Comparison of ENCODE assay signal across 18 mouse cellular contexts in genomic region chr7:62416173-62416572, GRCm38 (mm10). TPM values are rescaled to one million over a fixed set of nuclear protein-coding genes. Genes with fewer than 3 reads are reported as not detected.
A peak's percentile ranks its signal among the peaks of the same experiment; 100 is the strongest.
DNase-seq lines count a peak whose midpoint lies in the region; ATAC-seq and TF ChIP-seq lines count a peak whose summit lies in the region.
"Had no signal": no experiment of that assay in that cellular context is flagged by ENCODE, and none has a peak within 500 bp of the region (broad histone marks: within the 10 kb centered on the region; RNA-seq: fewer than 3 reads in every experiment).

No protein-coding gene starts in this region.

- H3K9ac ChIP-seq in midbrain, postnatal 0 days (replicated peaks; ENCODE audit: low read length, poor library complexity, severe bottlenecking), result no peak overlapping the region
- no peak overlapping the region for H3K9ac ChIP-seq in forebrain, embryonic 16.5 days (replicated peaks; ENCODE audit: low read depth, low read length)
- no peak overlapping the region for H3K9ac ChIP-seq in neural tube, embryonic 15.5 days (replicated peaks)
- no peak overlapping the region for H3K9ac ChIP-seq in kidney, embryonic 16.5 days (replicated peaks; ENCODE audit: low read length)
- H3K9ac ChIP-seq: liver, embryonic 14.5 days; stomach, embryonic 15.5 days had no signal

- peak overlapping the region; percentile 97 for H3K27ac ChIP-seq in midbrain, embryonic 10.5 days (replicated peaks)
- no peak overlapping the region for H3K27ac ChIP-seq in midbrain, postnatal 0 days (ENCODE audit: low read depth, low read length)
- no peak overlapping the region for H3K27ac ChIP-seq in forebrain, embryonic 16.5 days (ENCODE audit: low read length)
- H3K27ac ChIP-seq in neural tube, embryonic 15.5 days (replicated peaks), result no peak overlapping the region
- H3K27ac ChIP-seq in kidney, embryonic 16.5 days (ENCODE audit: low read length), result no peak overlapping the region
- H3K27ac ChIP-seq: liver, embryonic 14.5 days; stomach, embryonic 15.5 days had no signal

- peak; percentile 47 for DNase-seq in midbrain, embryonic 10.5 days (ENCODE audit: low spot score)
- no peak for DNase-seq in midbrain, postnatal 0 days (ENCODE audit: low spot score)
- DNase-seq in mesoderm, embryonic 11.5 days (ENCODE audit: low read depth, low spot score), result peak; percentile 54
- no peak for DNase-seq in heart, adult 11 months
- DNase-seq in kidney, adult 11 months, result no peak
- DNase-seq: adrenal gland, postnatal 25 days; spleen, adult 18-20 months; thymus, postnatal 14 days had no signal

- H3K27me3 ChIP-seq in midbrain, embryonic 10.5 days (ENCODE audit: low read depth, poor library complexity, severe bottlenecking), result no peaks in the 10 kb centered on the region
- no peaks in the 10 kb centered on the region for H3K27me3 ChIP-seq in midbrain, postnatal 0 days (ENCODE audit: insufficient read depth, low read length)
- H3K27me3 ChIP-seq in forebrain, embryonic 16.5 days (replicated peaks; ENCODE audit: control insufficient read depth, insufficient read depth, low read length), result no peaks in the 10 kb centered on the region
- no peaks in the 10 kb centered on the region for H3K27me3 ChIP-seq in neural tube, embryonic 15.5 days (replicated peaks)
- no peaks in the 10 kb centered on the region for H3K27me3 ChIP-seq in kidney, embryonic 16.5 days (ENCODE audit: insufficient read depth, low read length)
- H3K27me3 ChIP-seq: stomach, embryonic 15.5 days had no signal

- peaks cover 26% of the 10 kb centered on the region for H3K9me3 ChIP-seq in midbrain, embryonic 10.5 days (replicated peaks)
- peaks cover 2% of the 10 kb centered on the region; the same call in 1 of the 2 replicates for H3K9me3 ChIP-seq in midbrain, postnatal 0 days (ENCODE audit: low read length)
- peaks cover 3% of the 10 kb centered on the region; the same call in 1 of the 2 replicates for H3K9me3 ChIP-seq in forebrain, embryonic 16.5 days (ENCODE audit: control insufficient read depth, low read length)
- 0 out of 2 replicates have a peak, but pooled peaks cover 6% of the 10 kb centered on the region for H3K9me3 ChIP-seq in neural tube, embryonic 15.5 days (replicated peaks)
- H3K9me3 ChIP-seq in kidney, embryonic 16.5 days (ENCODE audit: low read length), result peaks cover 9% of the 10 kb centered on the region; the same call in 1 of the 2 replicates
- H3K9me3 ChIP-seq: stomach, embryonic 15.5 days had no signal

- TF ChIP-seq CTCF in midbrain, postnatal 0 days (IDR thresholded peaks at IDR 0.05), result no peak

- H3K4me1 ChIP-seq in midbrain, embryonic 10.5 days, result peaks cover 33% of the 10 kb centered on the region
- no peaks in the 10 kb centered on the region for H3K4me1 ChIP-seq in midbrain, postnatal 0 days (ENCODE audit: insufficient read depth, low read length)
- peaks cover 8% of the 10 kb centered on the region; the same call in 1 of the 2 replicates for H3K4me1 ChIP-seq in forebrain, embryonic 16.5 days (replicated peaks; ENCODE audit: control insufficient read depth, insufficient read depth, low read length)
- peaks cover 11% of the 10 kb centered on the region for H3K4me1 ChIP-seq in neural tube, embryonic 15.5 days
- H3K4me1 ChIP-seq in kidney, embryonic 16.5 days (ENCODE audit: insufficient read depth, low read length), result peaks cover 8% of the 10 kb centered on the region

- peak overlapping the region; percentile 80 for H3K4me3 ChIP-seq in midbrain, embryonic 10.5 days
- H3K4me3 ChIP-seq in midbrain, postnatal 0 days (ENCODE audit: low read depth, low read length), result no peak overlapping the region
- H3K4me3 ChIP-seq in forebrain, embryonic 16.5 days (replicated peaks; ENCODE audit: low read length), result no peak overlapping the region
- no peak overlapping the region for H3K4me3 ChIP-seq in neural tube, embryonic 15.5 days (replicated peaks)
- H3K4me3 ChIP-seq in kidney, embryonic 16.5 days (ENCODE audit: low read length), result no peak overlapping the region
- H3K4me3 ChIP-seq: stomach, embryonic 15.5 days had no signal

- H3K36me3 ChIP-seq in midbrain, embryonic 10.5 days, result no peaks in the 10 kb centered on the region
- no peaks in the 10 kb centered on the region for H3K36me3 ChIP-seq in midbrain, postnatal 0 days (ENCODE audit: insufficient read depth, low read length)
- H3K36me3 ChIP-seq in forebrain, embryonic 16.5 days (ENCODE audit: control insufficient read depth, insufficient read depth), result no peaks in the 10 kb centered on the region
- H3K36me3 ChIP-seq in neural tube, embryonic 15.5 days, result no peaks in the 10 kb centered on the region
- no peaks in the 10 kb centered on the region for H3K36me3 ChIP-seq in kidney, embryonic 16.5 days (ENCODE audit: insufficient read depth, low read length)
- H3K36me3 ChIP-seq: stomach, embryonic 15.5 days had no signal

- ATAC-seq in midbrain, postnatal 0 days (ENCODE audit: low FRiP score), result no peak
- no peak for ATAC-seq in forebrain, embryonic 16.5 days
- no peak for ATAC-seq in neural tube, embryonic 15.5 days (ENCODE audit: low FRiP score)
- no peak for ATAC-seq in kidney, embryonic 16.5 days (ENCODE audit: low FRiP score, low TSS enrichment)
- ATAC-seq: lung, postnatal 0 days had no signal

- no peak overlapping the region for H3K4me2 ChIP-seq in midbrain, postnatal 0 days (ENCODE audit: low read depth, low read length, poor library complexity, severe bottlenecking)
- peak overlapping the region; percentile 2; the same call in 1 of the 2 replicates for H3K4me2 ChIP-seq in forebrain, embryonic 16.5 days (ENCODE audit: low read length)
- peak overlapping the region; percentile 17 for H3K4me2 ChIP-seq in neural tube, embryonic 15.5 days
- no peak overlapping the region for H3K4me2 ChIP-seq in kidney, embryonic 16.5 days (replicated peaks; ENCODE audit: low read depth, low read length)
- H3K4me2 ChIP-seq: stomach, embryonic 15.5 days had no signal

RNA-seq across cellular contexts. Expression of gene Mkrn3, which starts 3.8 kb away (rescaled TPM):
- polyA plus RNA-seq in midbrain, embryonic 10.5 days (2016; fragmentation: Nextera tagmentation; extraction: Ambion mirVana), result 18.4 and 21.2 TPM in 2 replicates
- total RNA-seq in midbrain, postnatal 0 days (2014; rRNA removed), result 39.5 and 42.4 TPM in 2 replicates
- polyA plus RNA-seq in midbrain, postnatal 0 days (2015; fragmentation: Nextera tagmentation; extraction: Ambion mirVana), result 30.9 and 31.5 TPM in 2 replicates
- 23.4 and 26.4 TPM in 2 replicates for polyA plus RNA-seq in forebrain, embryonic 16.5 days (2015; fragmentation: Nextera tagmentation; extraction: Ambion mirVana)
- polyA plus RNA-seq in neural tube, embryonic 15.5 days (2015; fragmentation: Nextera tagmentation; extraction: Ambion mirVana), result 17.1 and 21.2 TPM in 2 replicates
- 5.1 and 5.2 TPM in 2 replicates for polyA plus RNA-seq in kidney, embryonic 16.5 days (2015; fragmentation: Nextera tagmentation; extraction: Ambion mirVana)
- total RNA-seq: neutrophil, adult 5-6 weeks had no signal

RNA-seq across cellular contexts. Expression of gene Magel2, which starts 39.4 kb away (rescaled TPM):
- polyA plus RNA-seq in midbrain, embryonic 10.5 days (2016; fragmentation: Nextera tagmentation; extraction: Ambion mirVana), result 8.6 and 14.0 TPM in 2 replicates
- total RNA-seq in midbrain, postnatal 0 days (2014; rRNA removed), result 22.1 and 26.5 TPM in 2 replicates
- polyA plus RNA-seq in midbrain, postnatal 0 days (2015; fragmentation: Nextera tagmentation; extraction: Ambion mirVana), result 19.3 and 25.4 TPM in 2 replicates
- 5.1 and 14.1 TPM in 2 replicates for polyA plus RNA-seq in forebrain, embryonic 16.5 days (2015; fragmentation: Nextera tagmentation; extraction: Ambion mirVana)
- 12.0 and 13.8 TPM in 2 replicates for polyA plus RNA-seq in neural tube, embryonic 15.5 days (2015; fragmentation: Nextera tagmentation; extraction: Ambion mirVana)
- 0.74 and 1.1 TPM in 2 replicates for polyA plus RNA-seq in kidney, embryonic 16.5 days (2015; fragmentation: Nextera tagmentation; extraction: Ambion mirVana)
- total RNA-seq: common myeloid progenitor, adult 5-6 weeks; granulocyte monocyte progenitor cell, adult 5-6 weeks; megakaryocyte-erythroid progenitor cell, adult 5-6 weeks; neutrophil, adult 5-6 weeks had no signal

RNA-seq across cellular contexts. Expression of gene Peg12, which starts 48.1 kb away (rescaled TPM):
- polyA plus RNA-seq in midbrain, embryonic 10.5 days (2016; fragmentation: Nextera tagmentation; extraction: Ambion mirVana), result 105 and 117 TPM in 2 replicates
- 4.6 and 5.7 TPM in 2 replicates for total RNA-seq in midbrain, postnatal 0 days (2014; rRNA removed)
- 6.0 and 6.6 TPM in 2 replicates for polyA plus RNA-seq in midbrain, postnatal 0 days (2015; fragmentation: Nextera tagmentation; extraction: Ambion mirVana)
- polyA plus RNA-seq in forebrain, embryonic 16.5 days (2015; fragmentation: Nextera tagmentation; extraction: Ambion mirVana), result 16.2 and 16.7 TPM in 2 replicates
- polyA plus RNA-seq in neural tube, embryonic 15.5 days (2015; fragmentation: Nextera tagmentation; extraction: Ambion mirVana), result 7.2 and 10.2 TPM in 2 replicates
- 24.2 and 25.4 TPM in 2 replicates for polyA plus RNA-seq in kidney, embryonic 16.5 days (2015; fragmentation: Nextera tagmentation; extraction: Ambion mirVana)
- total RNA-seq: neutrophil, adult 5-6 weeks had no signal

Comparison
In these comparisons a context has a peak if more than half of its experiments do, and no peak if none do; other contexts are left out.
1. DNase-seq: peak in midbrain, embryonic 10.5 days (single experiment) and mesoderm, embryonic 11.5 days (single experiment); none in midbrain, postnatal 0 days (single experiment), heart, adult 11 months (single experiment) and kidney, adult 11 months (single experiment).
2. H3K4me2 ChIP-seq: peak in forebrain, embryonic 16.5 days (single experiment) and neural tube, embryonic 15.5 days (single experiment); none in midbrain, postnatal 0 days (single experiment) and kidney, embryonic 16.5 days (single experiment).